Mouse (Mus musculus): ENCODE measurements around the gene Fgfr2.

Gene Fgfr2

GRCm38 (mm10) chr7:132761409-132761808 is 361.7 kb downstream of the Fgfr2 start:
- in situ Hi-C loops (cut with MboI, MseI), result no loop called here

DNA sequence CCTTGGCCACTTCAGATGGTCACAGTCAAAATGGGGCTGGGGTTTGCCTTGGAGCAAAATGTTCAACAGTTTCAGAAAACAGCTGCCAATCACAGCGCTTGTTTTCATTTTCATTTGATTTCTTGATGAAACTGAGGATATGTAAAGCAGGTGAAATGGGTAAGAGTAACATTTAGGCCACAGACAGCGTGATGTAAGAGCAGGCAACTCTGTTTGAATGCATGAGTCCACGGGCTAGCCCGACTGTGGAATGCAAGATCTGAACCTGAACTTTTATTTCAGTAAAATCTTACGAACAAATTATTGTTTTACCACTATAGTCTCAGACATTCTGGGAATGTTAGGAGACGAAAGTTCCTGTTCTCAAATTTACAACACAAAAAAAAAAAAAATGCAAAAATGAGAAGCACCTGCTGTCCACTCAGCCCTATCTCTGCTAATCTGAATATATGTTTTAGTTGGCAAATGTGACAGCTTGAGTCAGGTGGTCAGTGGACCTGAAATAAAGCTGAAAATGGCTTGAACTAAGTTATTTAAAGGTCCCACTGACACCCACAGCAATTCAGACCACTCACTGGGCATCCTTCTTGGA is 362.5 kb downstream of the Fgfr2 start:
- in situ Hi-C loops (cut with MboI, MseI), result no loop called here

DNA sequence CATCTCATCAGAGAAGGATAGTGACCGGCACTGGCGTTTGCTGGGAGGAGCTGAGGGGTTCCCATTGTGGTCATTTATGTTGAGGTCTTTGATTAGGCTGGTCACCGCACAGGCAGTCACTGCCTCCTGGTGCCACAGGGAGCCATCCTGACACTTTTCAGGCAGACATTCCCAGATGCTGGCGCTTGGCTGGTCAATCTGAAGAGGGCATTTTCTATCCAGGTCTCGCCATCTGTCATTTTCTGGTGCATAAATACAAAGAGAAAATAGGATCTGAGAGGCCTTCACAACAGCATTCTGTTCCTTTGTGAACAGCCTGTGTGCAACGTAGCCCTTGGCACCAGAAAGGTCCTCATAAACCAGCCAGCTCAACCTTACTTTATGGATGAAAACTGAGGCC is 363.2 kb downstream of the Fgfr2 start:
- in situ Hi-C loops (cut with MboI, MseI), result no loop called here

- in situ Hi-C loops (cut with MboI, MseI), result no loop called here
Measured at GRCm38 (mm10) chr7:132759405-132759891, 363.7 kb downstream of the Fgfr2 start.

DNA sequence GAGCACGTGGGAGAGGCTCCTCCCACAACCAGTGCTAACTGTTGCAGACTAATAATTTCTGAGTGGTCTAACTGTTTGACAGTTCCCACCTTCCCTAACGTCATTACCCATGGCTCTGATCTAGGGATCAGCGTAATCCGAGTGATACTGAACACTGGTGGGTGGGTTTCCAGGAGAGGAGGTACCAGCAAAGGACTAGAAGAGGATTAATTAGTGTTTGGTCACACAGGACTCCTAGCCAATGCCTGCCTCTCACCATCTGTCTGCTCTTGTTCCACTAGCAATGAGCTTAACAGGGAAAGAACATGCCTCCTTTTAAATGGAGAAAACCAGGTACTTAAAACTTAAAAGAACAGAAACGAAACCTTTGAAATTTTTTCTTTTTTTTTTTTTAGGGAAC is 364.3 kb downstream of the Fgfr2 start:
- in situ Hi-C loops (cut with MboI, MseI), result no loop called here

DNA sequence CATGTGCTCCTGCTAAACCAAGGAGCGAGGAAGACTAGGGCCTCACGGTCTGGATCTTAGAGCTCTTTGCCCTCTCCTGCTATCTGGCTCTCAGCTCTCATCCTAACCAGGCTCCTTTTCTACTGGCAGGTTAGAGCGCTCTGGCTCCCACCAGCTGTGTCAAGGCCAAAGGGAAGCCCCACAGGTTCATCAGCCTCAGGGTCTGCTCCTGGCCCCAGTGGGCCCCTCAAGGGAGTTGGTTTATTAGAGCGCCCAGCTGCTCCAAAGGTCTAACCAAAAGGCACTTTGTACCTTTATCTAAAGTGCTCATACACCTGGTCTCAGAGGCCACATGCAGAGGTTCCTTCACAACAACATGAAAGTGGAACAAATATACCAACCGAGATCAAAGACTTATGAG is 366.8 kb downstream of the Fgfr2 start:
- in situ Hi-C loops (cut with MboI, MseI), result no loop called here

- in situ Hi-C loops (cut with MboI, MseI), result no loop called here
Measured at GRCm38 (mm10) chr7:132754389-132754750, 368.8 kb downstream of the Fgfr2 start.

GRCm38 (mm10) chr7:132753518-132754388 is 369.4 kb downstream of the Fgfr2 start:
- in situ Hi-C loops (cut with MboI, MseI), result no loop called here

GRCm38 (mm10) chr7:132751716-132752115 is 371.4 kb downstream of the Fgfr2 start:
- in situ Hi-C loops (cut with MboI, MseI), result no loop called here

DNA sequence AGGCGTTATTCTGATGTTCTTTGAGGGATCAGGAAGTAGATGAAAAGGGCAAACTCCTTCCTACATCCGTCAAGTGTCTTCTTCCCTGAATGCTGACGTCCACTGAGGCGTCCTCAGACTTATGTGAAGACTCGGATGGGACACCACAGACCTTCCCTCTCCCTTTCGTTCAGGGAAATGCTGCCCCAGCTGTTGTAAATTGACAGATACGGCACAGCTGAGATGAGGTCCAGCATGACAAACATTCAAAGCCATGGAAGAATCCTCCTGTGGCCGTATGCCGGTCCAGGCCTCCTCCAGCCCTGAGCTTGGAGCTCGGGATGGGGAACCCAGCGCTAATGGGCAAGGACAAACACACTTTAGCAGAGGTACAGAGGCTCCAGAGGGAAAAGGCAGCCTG is 373.6 kb downstream of the Fgfr2 start:
- in situ Hi-C loops (cut with MboI, MseI), result no loop called here

GRCm38 (mm10) chr7:132748076-132748769 is 374.9 kb downstream of the Fgfr2 start:
- in situ Hi-C loops (cut with MboI, MseI), result no loop called here

DNA sequence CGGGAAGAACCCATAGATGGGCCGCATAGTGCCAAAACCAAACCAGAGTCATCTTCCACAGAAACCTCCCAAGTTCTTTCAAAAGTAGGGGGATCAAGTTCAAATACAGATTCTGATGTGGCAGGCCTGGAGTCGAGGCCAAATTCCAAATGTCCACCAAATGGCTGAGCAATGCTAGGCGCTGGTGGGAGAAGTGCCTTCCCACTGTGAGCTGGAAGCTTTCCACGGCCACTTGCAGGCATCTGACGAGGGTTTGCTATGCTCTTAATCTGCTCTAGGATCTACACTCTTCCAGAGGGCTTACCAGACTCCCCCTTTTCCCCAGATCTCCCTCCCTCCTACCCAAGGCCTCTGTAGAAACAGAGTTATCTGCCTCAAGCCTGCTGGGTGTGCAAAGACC is 376.1 kb downstream of the Fgfr2 start:
- in situ Hi-C loops (cut with MboI, MseI), result no loop called here

GRCm38 (mm10) chr7:132742912-132743311 is 380.2 kb downstream of the Fgfr2 start:
- in situ Hi-C loops (cut with MboI, MseI), result no loop called here

DNA sequence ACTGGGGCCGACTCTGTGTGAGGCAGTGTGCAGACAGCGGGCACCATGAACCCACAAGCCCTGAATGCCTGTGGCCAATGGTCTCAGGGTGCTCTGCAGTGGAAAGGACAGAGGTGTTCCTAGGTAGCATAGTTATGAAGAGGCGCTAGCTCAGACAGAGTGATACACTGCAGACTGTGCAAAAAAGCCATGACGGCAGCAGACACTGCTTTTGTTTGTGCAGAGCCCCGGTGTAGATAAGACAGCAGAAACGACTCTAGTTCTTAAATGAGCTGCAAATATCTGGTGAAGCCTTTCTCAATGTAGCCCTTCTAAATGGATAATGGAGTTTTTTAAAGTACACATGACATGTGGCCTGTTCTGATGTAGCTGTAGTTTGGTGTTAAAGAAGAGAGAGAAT is 383.3 kb downstream of the Fgfr2 start:
- in situ Hi-C loops (cut with MboI, MseI), result no loop called here

GRCm38 (mm10) chr7:132738844-132739243 is 384.3 kb downstream of the Fgfr2 start:
- in situ Hi-C loops (cut with MboI, MseI), result no loop called here

GRCm38 (mm10) chr7:132736099-132736862 is 386.9 kb downstream of the Fgfr2 start:
- in situ Hi-C loops (cut with MboI, MseI), result no loop called here

- in situ Hi-C loops (cut with MboI, MseI), result no loop called here
Measured at GRCm38 (mm10) chr7:132735145-132735544, 388.0 kb downstream of the Fgfr2 start.

GRCm38 (mm10) chr7:132734222-132734621 is 388.9 kb downstream of the Fgfr2 start:
- in situ Hi-C loops (cut with MboI, MseI), result no loop called here

DNA sequence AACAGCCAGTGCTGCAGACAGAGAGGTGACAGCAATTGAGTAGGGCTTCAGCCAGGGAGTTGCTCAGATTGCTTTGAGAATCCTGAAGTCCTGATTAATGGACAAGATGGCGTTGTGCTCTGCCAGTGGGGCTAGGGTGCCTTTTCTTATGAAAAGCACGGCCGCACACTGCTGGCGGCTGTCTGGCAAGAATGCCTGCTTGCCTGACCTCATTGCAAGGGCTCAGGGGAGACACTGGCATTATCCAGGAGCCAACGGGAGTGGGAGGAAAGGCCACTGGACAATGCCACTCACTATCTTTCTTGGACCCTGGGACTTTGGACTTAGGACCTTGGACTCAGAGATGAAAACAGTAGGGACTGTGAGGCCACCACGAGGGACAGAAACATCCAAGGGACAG is 389.6 kb downstream of the Fgfr2 start:
- in situ Hi-C loops (cut with MboI, MseI), result no loop called here

DNA sequence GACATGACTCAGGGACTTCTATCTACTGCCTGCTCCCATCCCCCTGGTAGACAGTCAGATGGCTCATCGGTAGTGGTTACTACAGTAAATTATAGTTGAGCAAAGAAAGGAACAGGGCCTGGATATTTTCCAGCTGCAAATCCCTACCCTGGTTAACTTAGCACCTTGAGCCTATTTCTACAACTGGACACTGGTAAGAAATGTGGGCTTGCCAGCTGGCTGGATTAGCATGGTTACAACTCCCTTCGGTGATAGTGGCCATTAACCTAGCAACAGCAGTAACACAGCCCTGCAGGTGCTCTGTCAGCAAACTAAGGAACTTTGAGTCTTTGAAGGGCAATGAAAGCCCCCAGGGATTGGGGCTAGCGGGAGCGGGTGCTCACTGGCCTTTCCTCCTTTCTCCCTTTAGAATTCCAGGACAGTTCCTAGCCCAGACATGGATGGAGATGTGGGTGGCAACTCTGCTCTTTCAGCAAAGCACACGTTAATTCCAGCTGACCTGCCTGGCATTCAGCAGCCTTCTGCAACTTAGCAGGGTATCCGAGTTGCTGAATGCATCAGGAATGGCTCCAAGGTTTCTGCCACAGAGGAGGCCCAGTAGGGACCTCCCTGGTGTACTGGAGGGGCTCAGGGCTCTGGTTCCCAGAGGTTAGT is 390.9 kb downstream of the Fgfr2 start:
- in situ Hi-C loops (cut with MboI, MseI), result no loop called here

DNA sequence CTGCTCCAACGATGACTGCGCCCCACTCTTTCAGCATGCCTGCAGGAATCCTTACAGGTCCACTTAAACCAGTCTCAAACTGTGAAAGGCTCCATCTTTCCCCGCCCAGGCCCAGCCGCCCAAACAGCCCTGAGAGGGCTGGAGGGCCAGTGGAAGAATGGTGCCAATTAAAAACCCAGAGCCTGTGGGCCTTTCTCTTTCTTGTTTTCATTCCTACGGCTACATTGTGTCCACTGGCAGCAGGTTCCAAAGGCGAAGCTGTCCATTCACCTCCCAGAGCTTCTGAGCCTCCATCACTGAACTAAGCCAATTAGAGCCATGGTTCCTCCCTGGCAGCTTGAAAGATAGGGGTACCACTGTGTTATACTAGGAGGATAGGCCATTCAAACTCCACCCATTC is 391.6 kb downstream of the Fgfr2 start:
- in situ Hi-C loops (cut with MboI, MseI), result no loop called here
